Mouse (Mus musculus): Measurements from ENCODE around the gene Sf3a2. TPM values are rescaled to one million over a fixed set of nuclear protein-coding genes. Genes with fewer than 3 reads are reported as not detected.

Sf3a2 gene
- total RNA-seq, 2 experiments from 2014 or later: 28.6 to 28.7 TPM

DNA sequence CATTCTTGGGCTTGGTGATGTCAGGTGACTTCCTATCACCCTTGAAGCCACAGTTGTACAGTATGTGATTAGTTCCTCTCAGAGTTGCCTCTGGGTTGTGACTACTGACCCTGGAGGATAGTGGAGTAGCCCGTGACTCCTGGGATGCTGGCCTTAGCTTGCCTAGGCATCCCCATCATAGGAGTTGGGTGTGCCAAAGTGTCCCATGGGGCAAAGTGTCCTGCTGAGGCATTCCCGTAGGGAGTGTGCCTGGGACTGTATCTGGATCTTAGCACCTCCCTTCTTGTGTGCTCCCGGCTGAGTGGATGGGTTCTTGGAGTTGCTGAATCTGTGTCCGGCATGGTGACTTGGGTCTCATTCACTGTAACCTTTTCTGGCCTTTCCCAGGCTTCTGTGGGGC lies 23.0 kb upstream of the Sf3a2 start:
- no peak for DNase-seq

DNA sequence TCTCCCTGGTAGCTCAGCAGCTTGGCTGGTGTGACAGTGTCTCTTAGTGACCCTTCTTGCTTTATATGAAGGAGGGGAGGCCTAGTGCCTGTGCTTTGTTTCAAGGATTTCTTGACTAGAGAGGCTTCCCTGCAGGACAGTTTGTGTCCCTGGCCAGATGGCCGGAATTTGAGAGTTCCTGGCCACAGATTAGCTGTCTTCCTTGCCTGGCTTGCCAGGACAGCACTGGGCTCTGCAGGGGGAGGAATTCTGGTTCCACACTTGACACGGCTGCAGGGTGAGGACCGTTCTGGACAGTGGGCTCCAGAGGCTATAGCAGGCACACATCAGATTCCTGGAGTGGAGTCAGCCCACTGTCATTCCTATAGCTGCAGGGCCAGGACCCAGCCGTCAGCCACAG lies 22.3 kb upstream of the Sf3a2 start:
- DNase-seq: no peak

DNA sequence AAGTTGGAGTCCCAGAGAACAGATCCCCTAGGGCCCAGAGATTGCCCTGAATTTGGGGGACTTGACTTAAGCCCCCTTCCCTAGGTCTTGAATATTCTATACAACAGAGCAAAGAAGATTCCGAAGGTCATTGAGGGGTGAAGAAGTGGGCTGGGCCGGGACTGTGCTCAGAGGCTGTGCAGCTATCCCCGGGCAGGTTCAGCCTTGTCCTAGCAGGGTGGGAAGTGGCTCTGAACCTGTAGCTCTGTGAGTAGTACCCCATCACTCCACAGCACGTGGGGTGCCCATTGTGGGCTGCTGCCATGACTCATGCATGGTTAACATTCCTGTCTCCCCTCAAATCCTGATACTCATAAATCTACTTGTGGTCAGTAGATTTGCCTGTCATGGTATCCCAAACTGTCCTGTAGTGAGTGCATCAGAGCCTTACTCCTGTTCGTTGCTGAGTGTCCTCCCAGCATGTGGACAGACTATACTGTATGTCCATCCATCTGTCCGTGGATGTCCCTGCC lies 21.6 kb upstream of the Sf3a2 start:
- no peak for DNase-seq

DNA sequence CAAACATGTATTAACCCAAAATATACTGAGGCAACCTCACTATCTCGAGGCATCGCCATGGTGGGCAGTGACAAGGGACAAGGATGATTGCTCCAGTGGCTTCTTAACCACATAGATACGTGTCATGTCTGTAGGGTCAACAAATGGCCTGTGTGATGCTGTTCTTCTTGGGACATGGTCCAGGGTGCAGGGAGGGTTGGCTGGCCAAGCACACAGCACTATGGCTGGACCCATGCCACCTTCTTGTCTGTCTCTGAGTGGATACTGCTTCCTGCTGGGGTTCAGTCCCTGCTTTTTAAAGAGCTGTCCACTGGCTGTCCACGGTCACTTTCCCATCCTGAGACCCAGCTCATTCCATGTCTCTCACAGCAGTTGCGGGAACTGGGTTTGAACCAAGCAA lies 20.9 kb upstream of the Sf3a2 start:
- DNase-seq: peak in 1 of 2 experiments; percentile 42

DNA sequence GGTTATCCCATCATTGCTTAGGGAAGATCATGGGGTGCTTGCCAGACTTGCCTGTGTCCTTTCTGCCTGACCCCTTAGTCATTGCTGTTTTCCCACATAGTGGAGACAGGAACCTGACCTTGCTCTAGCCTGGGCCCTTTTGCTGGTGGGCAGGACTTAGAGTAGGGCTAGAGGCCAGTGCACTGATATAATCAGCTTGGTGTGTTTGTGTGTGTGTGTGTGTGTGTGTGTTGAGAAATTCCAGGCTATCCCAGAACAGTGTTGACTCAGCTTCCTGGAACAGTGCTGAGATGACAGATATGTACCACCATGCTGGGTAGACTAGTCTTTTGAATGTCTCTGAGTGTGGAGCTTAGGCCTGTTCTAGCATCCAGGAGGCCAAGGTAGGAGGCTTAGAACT lies 18.4 kb upstream of the Sf3a2 start:
- DNase-seq: no peak

DNA sequence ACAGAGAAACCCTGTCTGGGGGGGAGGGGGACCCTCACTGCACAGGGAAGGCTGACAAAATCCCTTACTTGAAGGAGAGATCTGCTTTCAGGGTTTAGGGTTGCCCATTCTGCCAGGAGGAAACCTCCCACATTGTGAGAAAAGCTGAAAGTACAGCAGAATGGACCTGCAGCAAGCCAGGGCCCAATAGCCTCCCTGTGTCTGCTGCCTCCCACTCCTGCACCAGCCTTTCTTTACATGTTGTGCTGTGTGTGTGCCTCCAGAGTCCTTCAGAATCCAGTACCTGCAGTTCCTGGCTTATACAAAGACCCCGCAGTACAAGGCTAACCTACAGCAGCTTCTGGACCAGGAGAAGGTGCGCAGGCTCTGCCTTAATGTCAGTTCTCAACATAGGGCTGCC lies 13.7 kb upstream of the Sf3a2 start:
- DNase-seq: no peak

DNA sequence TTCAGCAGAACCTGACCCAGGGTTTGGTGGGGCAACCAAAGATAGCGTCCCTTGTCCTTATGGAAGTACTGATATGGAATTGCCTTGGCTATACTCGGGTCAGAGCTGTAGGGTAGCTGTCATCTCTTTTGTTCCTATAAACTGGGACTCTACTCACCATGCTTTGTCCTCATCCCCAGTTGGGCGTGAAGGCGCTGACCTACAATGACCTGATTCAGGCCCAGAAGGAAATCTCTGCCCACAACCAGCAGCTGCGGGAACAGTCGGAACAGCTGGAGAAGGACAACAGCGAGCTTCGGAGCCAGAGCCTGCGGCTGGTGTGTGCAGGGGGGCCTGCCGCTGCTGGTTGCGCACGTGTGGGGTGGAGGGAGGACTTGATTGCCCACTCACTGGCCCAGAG lies 13.1 kb upstream of the Sf3a2 start:
- peak; percentile 44 to 59 for DNase-seq

DNA sequence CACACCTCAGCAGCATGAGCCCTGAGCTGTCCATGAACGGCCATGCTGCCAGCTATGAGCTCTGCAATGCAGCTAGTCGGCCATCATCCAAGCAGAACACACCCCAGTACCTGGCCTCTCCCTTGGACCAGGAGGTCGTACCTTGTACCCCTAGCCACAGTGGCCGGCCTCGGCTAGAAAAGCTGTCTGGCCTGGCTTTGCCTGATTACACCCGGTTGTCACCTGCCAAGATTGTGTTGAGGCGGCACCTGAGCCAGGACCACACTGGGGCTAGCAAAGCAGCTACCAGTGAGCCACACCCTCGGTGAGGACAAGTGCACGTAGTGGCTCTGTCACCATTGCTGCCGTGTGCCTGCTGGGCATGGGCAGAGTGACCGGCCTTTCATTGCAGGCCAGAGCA lies 12.0 kb upstream of the Sf3a2 start:
- no peak for DNase-seq

DNA sequence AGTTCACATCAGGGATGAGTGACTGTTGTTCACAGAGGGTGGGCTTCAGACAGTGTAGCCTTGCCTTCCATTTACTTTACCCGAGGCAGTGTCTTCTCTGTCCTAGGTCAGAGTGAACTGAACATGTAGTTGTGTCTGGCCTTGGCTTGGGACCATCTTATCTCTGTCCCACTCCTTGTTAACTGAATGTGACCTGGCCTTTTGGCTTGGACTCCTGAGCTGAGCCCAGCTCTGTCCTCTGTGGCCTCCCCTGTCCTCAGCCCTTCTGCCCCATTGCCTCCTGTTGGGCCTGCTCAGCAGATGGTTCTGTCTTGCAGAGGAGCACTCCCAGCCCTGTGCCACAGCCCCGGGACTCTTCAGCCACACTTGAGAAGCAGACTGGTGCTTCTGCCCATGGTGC lies 10.5 kb upstream of the Sf3a2 start:
- peak; percentile 60 to 82 for DNase-seq

DNA sequence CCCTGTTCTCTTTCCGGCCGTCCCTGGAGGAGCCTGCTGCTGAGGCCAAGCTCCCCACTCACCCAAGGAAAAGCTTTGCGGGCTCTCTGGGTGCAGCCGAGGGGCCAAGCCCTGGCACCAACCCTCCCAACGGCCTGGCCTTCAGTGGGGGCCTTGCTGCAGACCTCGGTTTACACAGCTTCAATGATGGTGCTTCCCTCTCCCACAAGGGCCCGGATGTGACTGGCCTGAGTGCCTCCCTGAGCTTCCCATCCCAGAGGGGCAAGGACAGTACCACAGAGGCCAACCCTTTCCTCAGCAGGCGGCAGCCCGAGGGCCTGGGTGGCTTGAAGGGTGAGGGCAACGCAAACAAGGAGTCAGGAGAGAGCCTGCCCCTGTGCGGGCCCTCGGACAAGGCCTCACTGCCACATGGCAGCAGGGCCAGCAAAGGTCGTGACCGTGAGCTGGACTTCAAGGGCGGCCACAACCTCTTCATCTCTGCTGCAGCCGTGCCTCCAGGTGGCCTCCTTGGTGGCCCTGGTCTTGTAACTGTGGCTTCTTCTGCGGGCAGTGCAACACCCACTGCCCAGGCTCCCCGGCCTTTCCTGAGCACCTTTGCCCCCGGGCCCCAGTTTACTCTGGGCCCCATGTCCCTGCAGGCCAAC lies 7.1 kb upstream of the Sf3a2 start:
- no peak for DNase-seq

DNA sequence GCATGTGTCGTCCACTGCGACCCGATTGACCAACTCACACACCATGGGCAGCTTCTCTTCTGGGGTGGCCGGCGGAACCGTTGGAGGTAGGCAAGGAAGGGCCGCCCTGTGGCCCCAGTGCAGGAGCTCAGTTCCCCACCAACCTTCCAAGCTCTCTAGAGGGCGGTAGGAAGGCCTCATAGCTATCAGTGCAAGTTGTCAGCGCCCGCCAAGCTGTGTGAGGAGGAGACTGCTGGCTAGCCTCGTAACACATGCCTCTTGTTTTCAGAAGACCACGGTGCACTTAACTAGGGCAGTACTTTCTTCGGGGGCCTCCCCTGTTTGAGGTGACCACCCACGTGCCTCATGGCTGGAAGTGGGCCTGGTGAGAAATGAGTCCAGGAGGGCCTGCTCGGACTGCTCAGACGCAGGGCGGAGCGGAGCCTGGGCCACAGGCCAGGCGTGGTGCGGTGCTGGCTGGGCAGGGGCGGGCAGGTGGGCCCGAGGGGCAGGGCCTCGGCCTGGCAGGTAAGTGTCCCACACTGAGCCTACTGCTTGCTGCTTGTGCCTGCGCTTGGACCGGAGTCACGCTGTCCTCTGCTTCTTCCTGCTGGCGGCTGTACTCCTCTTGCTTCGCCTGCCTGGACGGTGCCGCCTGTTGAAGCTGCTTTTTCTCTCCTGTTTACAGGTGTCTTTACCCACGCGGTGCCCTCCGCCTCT lies 6.4 kb upstream of the Sf3a2 start:
- DNase-seq: peak in 1 of 2 experiments; percentile 48

DNA sequence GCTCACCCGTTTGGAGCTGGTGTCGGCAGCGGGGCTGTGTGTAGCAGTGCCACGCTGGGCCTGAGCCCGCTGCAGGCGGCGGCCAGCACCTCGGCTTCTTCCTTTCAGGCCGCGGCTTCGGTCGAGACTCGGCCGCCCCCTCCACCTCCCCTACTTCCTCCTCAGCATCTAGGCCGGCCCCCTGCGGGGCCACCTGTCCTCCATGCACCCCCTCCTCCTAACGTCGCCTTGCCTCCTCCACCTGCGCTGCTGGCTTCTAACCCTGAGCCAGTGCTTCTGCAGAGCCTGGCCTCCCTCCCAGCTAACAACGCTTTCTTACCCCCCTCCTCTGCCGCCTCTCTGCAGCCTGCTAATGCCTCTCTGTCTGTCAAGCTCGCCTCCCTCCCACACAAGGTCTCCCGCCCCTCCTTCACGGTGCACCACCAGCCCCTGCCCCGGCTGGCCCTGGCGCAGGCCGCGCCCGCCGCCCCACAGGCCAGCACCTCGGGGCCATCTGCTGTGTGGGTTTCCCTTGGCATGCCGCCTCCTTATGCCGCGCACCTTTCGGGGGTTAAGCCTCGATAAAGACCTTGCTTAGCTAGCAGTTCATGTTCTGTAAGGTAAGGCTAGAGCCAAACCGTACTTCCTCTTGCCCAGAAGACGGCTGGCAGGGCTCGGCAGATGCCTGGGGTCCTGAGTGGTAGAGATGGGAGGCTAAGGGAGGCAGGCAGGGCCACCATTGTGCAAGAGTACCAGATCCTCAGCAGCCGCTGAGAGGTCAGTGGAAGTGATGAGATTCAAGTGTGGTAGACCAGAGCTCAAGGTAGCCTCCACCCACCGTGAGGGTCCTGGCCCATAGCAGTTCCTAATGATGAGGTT lies 5.6 kb upstream of the Sf3a2 start:
- DNase-seq: no peak

DNA sequence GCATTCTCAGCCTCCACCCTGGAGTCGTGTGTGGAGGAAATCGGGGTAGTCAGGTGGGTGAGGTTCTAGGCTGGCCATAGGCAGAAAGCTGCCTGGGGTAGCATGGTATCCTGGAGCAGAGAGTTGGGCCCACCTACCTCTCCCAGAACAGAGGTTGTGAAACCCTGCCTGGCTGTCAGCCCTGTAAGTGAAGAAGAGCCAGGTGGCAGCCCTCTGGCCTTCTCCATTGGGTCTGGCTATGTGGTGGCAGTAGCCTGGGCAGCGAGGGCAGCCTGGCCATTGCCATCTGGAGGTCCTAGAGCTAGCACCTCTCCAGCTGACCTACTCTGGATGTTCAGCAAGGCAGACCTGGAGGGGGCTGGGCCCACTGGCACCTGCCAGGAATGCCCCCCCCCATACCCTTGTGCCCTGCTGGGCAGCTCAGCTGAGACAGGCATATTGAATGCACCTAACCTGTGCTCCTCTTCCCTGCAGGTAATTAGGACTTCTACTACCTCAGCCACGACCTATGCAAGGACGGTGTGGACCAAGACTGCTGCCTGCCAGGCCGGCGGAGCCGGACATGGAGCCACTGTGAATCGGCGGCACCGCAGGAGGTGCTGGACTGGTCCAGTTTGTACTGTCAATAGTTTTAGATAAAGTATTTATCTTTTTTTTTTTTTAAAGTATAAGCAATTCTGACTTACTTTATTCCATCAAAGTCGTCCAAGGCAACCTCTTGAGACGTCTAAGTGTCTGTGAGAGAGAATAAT lies 4.8 kb upstream of the Sf3a2 start:
- DNase-seq: no peak

DNA sequence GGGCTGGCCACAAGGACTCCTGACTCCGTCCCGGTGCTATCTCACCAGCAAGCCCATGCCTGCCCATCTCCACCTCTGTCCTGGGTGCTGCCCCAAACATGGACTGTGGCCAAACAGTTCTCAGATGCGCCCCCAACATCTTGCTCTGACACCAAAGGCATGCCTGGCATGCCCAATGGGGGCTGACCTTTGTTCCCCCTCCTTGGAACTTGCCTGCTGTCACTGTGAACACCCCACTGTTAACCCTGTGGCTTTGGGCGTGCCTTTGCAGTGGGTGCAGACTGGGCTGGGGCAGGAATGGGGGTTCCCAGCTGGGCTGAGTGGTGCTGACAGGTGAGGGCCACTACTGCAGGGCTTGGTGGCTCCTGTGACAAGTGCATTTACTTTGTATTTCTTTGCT lies 4.2 kb upstream of the Sf3a2 start:
- DNase-seq: no peak

DNA sequence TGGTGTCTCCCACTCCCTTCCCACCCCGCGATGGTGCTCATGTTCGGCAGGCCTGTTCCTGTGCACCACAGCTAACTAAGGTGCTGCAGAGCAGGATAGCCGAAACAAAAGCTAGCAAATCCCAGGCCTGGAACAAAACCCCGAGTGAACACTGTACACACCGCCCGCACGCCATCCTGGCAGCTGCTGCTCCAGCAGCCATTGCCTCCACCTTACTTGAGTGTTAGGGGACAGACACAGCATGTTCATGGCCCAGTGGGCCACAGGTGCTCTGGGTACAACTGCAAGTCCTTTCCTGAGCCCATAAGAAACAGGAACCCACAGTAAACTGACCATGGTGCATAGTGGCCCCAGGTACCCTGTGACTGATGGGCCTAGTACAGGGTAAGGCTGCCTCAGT lies 3.2 kb upstream of the Sf3a2 start:
- peak in 1 of 2 experiments; percentile 4 for DNase-seq

DNA sequence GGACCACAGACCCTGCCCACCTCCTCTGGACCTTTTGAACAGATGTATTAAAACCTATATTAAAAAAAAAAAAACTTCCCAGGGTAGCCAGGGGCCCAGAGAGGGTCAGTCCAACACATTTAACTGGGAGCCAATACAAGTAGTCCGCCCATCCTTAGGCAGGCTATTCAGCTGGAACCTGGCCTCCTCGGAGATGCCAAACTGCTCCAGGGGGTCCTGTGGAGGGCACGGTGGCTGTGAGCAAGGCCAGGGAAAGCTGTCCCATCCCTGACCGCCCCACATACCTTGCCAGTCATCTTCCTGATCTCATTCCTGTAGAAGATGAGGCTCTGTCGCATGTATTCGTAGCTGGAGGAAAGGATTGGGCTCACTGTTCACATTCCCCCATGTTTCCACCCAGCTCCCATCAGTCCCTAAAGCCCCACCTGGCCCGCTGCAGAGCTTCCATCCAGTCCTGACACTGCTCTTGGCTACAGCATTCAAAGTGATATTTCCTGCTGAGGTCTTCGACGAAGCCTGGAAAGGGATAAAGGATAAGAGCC lies 1.6 kb upstream of the Sf3a2 start:
- DNase-seq: no peak

DNA sequence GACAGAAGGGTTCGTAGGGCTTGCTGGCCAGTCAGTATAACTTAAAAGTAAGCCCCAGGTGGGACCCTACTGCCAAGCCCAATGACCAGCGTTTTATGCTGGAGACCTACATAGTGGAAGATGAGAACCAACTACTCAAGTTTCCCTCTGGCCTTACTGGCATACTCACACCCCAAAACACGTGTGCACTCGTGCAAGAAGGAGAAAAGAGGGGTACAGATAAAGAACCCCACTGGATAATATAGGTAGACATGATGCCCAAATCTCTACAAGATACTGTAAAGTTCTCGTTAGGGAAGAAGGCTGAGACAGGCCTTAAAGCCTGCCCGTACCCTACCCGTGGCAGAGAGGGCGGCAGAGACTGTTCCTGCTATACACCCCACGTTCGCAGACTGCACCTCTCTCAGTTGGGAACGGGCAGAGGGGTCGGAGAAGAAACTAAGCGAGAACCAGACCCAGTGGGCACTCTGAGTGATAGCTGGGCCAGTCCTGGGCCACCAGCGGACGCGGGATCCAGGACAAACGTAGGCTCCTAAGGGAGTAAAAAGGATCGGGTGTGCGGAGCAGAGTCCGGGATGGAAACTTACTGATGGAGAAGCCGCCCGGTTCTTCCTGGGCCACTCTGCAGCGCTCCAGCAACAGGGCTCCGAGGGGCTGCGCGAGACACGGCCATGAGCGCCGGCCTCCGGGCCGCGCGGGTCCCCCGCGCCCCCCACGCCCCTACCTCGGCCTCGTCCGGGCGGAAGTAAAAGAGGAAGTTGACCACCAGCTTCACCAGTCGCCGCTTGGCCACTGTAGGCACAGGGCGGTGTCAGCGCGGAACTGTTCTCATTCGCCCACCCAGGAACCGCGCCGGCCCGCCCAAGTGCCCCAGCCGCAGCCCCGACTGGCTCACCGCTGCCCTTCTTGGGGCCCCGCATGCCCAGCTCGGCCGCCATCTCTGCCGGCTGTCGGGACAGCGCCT lies 530 bp upstream of the Sf3a2 start:
- DNase-seq: peak in 1 of 2 experiments; percentile 49

DNA sequence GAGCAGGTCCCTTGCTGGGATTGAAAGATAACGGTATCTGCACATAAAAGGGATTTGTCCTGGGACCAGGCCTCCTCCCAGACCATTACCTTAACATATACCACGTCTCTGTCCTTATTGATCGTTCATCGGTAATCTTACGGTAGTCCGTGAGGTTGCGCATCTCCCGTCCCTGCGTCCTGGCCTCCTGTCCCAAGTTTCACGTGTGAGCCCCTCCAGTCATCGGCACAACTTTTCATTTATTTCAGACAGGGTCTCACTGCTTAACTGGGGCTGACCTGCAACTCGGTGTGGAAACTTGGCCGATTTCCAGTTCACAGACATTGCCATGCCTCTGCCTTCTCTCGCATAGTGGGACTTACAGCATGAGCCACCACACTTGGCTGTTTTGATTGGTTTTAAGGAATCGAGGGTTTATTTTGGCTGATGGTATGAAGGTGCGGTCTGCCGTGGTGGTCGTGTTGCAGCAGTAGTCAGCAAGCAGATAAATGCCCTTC lies 1.1 kb downstream of the Sf3a2 start:
- no peak for DNase-seq

DNA sequence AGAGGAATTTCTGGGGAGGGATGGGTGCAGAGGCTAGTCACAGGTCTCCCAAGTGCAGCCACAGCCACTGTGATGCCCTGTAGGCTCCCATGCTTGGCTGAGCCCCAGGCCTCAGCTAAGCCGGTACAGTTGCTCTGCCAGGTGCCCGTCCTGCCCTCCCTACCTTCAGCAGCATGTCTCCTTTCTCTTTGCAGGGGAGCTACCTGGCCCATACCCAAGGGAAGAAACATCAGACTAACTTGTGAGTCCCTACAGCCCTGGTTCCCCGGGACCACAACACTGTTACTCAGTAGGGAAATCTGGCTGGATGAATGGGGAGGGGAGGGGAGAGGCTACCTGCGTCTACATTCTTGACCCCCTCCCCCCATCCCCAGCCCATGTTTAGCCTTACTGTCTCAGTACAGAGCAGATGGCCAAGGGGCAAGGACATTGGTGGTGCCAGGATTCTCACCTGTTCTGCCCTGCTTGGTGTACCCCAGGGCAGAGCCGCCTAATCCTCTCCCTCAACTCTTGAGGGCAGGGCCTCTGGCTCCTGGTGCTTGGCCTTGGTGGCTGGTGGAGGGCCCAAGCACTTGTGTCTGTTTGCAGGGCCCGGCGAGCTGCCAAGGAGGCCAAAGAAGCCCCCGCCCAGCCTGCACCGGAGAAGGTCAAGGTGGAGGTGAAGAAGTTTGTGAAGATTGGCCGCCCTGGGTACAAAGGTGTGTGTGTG lies 4.4 kb downstream of the Sf3a2 start:
- no peak for DNase-seq

DNA sequence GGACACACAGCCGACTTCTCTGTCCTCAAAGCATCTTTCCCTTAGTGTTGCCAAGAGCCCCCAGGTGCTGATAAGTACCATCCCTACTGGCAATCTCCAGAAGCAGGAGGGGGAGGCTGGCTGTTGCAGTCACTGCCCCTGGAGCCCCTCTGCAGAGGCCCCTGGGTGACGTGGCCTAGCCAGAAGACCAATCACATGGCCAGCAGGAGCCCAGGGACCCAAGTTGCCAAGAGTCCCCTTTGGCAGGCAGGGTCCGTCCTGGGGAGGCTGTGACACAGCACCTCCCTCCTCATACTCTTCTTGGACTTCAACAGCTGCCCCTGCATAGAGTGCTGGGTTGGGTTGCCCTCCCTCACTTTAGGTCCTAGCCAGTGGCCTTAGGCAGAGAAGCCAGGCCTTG lies 5.0 kb downstream of the Sf3a2 start:
- DNase-seq: no peak
